Mouse (Mus musculus) heart, embryonic 16.5 days (tissue): ENCODE data around the gene Dtymk. TPM values are rescaled to one million over a fixed set of nuclear protein-coding genes. Genes with fewer than 3 reads are reported as not detected.
A peak's percentile ranks its signal among the peaks of the same experiment; 100 is the strongest.

ENCODE experiments used
- ATAC-seq: fragments of 200-750 bp; cut with Nextera tagmentation; replicated peaks from 2 replicates; pipeline ENCODE4 v1.8.0; 2017; ENCODE audit warnings: moderate number of reproducible peaks; ENCODE audit not compliant: insufficient read depth, low FRiP score; ENCODE audit errors: extremely low read depth
- H3K27ac ChIP-seq: fragments of 300-500 bp; sonication (generic); 2 replicates; pipeline ENCODE4 v1.5.1; 2014; ENCODE audit warnings: mild to moderate bottlenecking, low read length, control low read depth, moderate library complexity
- H3K27me3 ChIP-seq: fragments of 300-500 bp; sonication (generic); 2 replicates; pipeline ENCODE4 v1.6.1; 2014; ENCODE audit warnings: low read length, mixed read lengths; ENCODE audit not compliant: control insufficient read depth, insufficient read depth
- H3K36me3 ChIP-seq: fragments of 300-500 bp; sonication (generic); 2 replicates; pipeline ENCODE4 v1.6.1; 2014; ENCODE audit not compliant: control insufficient read depth, insufficient read depth
- H3K4me1 ChIP-seq: fragments of 300-500 bp; sonication (generic); 2 replicates; pipeline ENCODE4 v1.6.1; 2014; ENCODE audit warnings: low read length, mixed read lengths; ENCODE audit not compliant: control insufficient read depth, insufficient read depth
- H3K4me2 ChIP-seq: fragments of 300-500 bp; sonication (generic); 2 replicates; pipeline ENCODE4 v1.6.1; 2014; ENCODE audit warnings: low read depth, mild to moderate bottlenecking, control low read depth, low read length
- H3K4me3 ChIP-seq: fragments of 300-500 bp; sonication (generic); 2 replicates; pipeline ENCODE4 v1.5.1; 2014; ENCODE audit warnings: mild to moderate bottlenecking, control low read depth, low read length
- H3K9ac ChIP-seq: fragments of 300-500 bp; sonication (generic); 2 replicates; pipeline ENCODE4 v1.6.1; 2014; ENCODE audit warnings: low read length, control low read depth
- H3K9me3 ChIP-seq: fragments of 300-500 bp; sonication (generic); replicated peaks from 2 replicates; pipeline ENCODE4 v1.6.1; 2016; ENCODE audit warnings: low read length; ENCODE audit not compliant: control insufficient read depth
- WGBS: fragments of 180-500 bp; shearing (Covaris S2); extraction: QIAGEN DNeasy Blood & Tissue Kit; methylation state at CpG from one replicate; pipeline ENCODE4 v1.1.7; 2014; 5-methylcytosine and 5-hydroxymethylcytosine counted together
- polyA plus RNA-seq: library from polyadenylated mRNA; unstranded; fragments of >200 nt; fragmentation: Nextera tagmentation; extraction: Ambion mirVana; gene quantifications from 2 replicates; pipeline ENCODE4 v1.2.1, GENCODE M21; 2015

Gene Dtymk
- polyA plus RNA-seq, 1 experiment from 2014 or later, result 172 TPM

DNA sequence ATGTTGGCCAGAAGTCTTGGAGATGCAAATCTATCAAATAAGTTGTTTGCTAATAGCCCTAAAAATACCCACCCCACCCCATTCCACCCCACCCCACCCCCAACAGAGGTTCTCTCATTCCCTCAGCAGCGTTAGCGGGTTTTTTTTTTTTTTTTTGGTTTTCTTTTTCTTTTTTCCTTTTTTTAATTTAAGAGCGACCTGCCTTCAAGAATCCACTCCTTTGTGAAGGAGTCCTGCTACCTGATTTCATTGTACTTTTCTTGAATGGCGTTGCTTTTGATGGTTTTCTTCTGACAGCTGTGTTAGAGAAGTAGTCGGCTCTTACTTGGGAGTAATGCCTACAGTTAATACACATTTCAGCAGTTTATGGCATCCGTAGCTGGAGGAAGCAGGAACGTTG, 46.1 kb downstream of the Dtymk start:
- H3K4me2 ChIP-seq, result peak overlapping the region; percentile 84
- peak overlapping the region; percentile 93 for H3K4me3 ChIP-seq
- 24% methylated on average over 7 of the region's 7 CpGs for WGBS
- peaks cover under 1% of the 10 kb centered on the region for H3K36me3 ChIP-seq
- no peak overlapping the region; the same call in 1 of the 2 replicates for H3K27ac ChIP-seq
- ATAC-seq, result no peak
- H3K9me3 ChIP-seq, result no peaks in the 10 kb centered on the region
- H3K4me1 ChIP-seq, result peaks cover 12% of the 10 kb centered on the region
- no peaks in the 10 kb centered on the region for H3K27me3 ChIP-seq
- peak overlapping the region; percentile 96 for H3K9ac ChIP-seq

GRCm38 (mm10) chr1:93755291-93755610, 46.5 kb downstream of the Dtymk start:
- no peak for ATAC-seq

DNA sequence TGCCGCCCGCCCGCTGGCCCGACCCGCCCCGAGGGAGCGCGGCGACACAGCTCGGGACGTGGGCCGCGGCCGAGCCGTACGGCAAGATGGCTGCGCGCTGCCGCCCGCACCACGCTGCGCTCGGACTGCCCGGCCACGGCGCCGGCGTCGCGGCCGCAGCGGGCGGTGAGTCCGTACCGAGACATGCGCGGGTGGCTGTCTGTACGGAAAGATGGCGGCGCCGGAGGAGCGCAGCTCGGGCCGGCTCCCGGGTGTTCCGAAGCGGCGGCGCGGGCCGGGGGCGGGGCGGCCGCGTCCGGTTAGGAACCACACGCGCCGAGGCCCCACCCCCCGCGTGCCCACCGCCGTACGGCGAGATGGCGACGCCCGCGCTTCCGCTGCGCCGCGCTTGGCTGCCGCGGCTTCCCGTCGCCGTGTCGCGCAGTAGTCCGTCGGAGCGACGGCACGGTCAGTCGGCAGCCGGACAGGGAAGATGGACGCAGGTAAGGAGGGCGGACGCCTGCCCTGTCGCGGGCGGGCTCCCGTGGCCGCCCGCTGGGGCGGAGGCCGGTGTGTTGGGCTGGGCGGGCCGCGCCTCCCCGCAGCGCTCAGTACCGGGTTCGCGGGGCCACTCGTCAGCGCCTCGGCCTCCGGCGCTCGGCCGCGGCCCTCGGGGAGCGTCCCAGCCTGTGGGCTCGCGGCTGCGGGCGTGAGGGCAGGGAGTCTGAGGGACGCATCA, 47.0 kb downstream of the Dtymk start, which contains the start of gene Thap4:
Gene Thap4, minus strand, starts transcription at position 292 of the 718 bp plus-strand sequence.
- no peaks in the 10 kb centered on the region for H3K27me3 ChIP-seq
- peak; percentile 91 for ATAC-seq
- peaks cover 9% of the 10 kb centered on the region for H3K36me3 ChIP-seq
- H3K4me2 ChIP-seq, result peak within 1 kb of the TSS; percentile 90
- H3K4me3 ChIP-seq, result peak within 1 kb of the TSS; percentile 93
- H3K4me1 ChIP-seq, result peaks cover 12% of the 10 kb centered on the region
- H3K27ac ChIP-seq, result peak within 1 kb of the TSS; percentile 92
- under 1% methylated on average over 100 of the region's 121 CpGs for WGBS
- peak within 1 kb of the TSS; percentile 96 for H3K9ac ChIP-seq
- no peaks in the 10 kb centered on the region for H3K9me3 ChIP-seq

More at GRCm38 (mm10) chr1:93755291-93755610, 46.5 kb downstream of the Dtymk start:
- no peaks in the 10 kb centered on the region for H3K27me3 ChIP-seq
- peak overlapping the region; percentile 93 for H3K4me3 ChIP-seq
- no peaks in the 10 kb centered on the region for H3K9me3 ChIP-seq
- under 1% methylated on average over 13 of the region's 13 CpGs for WGBS
- H3K36me3 ChIP-seq, result peaks cover 4% of the 10 kb centered on the region
- H3K9ac ChIP-seq, result peak overlapping the region; percentile 96
- peaks cover 12% of the 10 kb centered on the region for H3K4me1 ChIP-seq
- H3K4me2 ChIP-seq, result peak overlapping the region; percentile 84
- H3K27ac ChIP-seq, result peak overlapping the region; percentile 92

- Histone ChIP-seq H3K4me1 (peaks cover 12% of the 10 kb centered on the region), H3K36me3 (peaks cover 16% of the 10 kb centered on the region), H3K27ac (peak overlapping the region; percentile 92), H3K9me3 (no peaks in the 10 kb centered on the region), H3K9ac (peak overlapping the region; percentile 96), H3K27me3 (no peaks in the 10 kb centered on the region), H3K4me3 (peak overlapping the region; percentile 93), H3K4me2 (peak overlapping the region; percentile 90)
- peak; percentile 38 for ATAC-seq
- WGBS, result under 1% methylated on average over 59 of the region's 59 CpGs
These were observed 47.7 kb downstream of the Dtymk start for GRCm38 (mm10) chr1:93753911-93754572.

- no peak within 1 kb of the TSS for H3K4me3 ChIP-seq
- H3K4me1 ChIP-seq, result peaks cover 14% of the 10 kb centered on the region
- no peak within 1 kb of the TSS for H3K9ac ChIP-seq
- H3K27me3 ChIP-seq, result no peaks in the 10 kb centered on the region
- H3K4me2 ChIP-seq, result no peak within 1 kb of the TSS
- no peak within 1 kb of the TSS for H3K27ac ChIP-seq
- no peaks in the 10 kb centered on the region for H3K9me3 ChIP-seq
- WGBS, result 83% methylated on average over 6 of the region's 6 CpGs
- H3K36me3 ChIP-seq, result peaks cover 16% of the 10 kb centered on the region
- ATAC-seq, result no peak
These were observed 50.4 kb downstream of the Dtymk start, which contains the start of gene Atg4b for GRCm38 (mm10) chr1:93751290-93751689. Gene Atg4b (plus strand): TSS chr1:93751500.

DNA sequence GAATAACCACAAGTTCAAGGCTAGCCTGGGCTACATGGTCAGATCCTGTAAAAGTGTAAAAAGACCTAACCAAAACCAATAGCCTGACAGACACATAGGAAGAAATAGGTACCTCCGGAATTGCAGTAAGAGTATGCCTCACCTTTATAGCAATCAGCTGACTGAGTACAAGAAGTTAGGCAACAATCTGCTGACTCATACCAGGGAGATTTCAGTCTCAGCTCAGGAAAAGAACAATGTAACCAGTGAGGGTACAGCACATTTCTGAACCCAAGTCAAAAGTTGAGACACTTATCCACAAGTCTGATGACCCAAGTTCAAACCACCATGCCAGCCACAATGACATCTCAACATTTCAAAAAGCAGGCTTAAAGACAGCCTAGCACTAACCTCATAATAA, 53.2 kb downstream of the Dtymk start:
- H3K4me3 ChIP-seq, result no peak overlapping the region
- H3K27me3 ChIP-seq, result no peaks in the 10 kb centered on the region
- H3K4me2 ChIP-seq, result no peak overlapping the region
- H3K9ac ChIP-seq, result no peak overlapping the region
- H3K36me3 ChIP-seq, result peaks cover 16% of the 10 kb centered on the region
- H3K27ac ChIP-seq, result no peak overlapping the region
- ATAC-seq, result no peak
- no peaks in the 10 kb centered on the region for H3K9me3 ChIP-seq
- peaks cover 10% of the 10 kb centered on the region for H3K4me1 ChIP-seq
- WGBS, result 94% methylated on average over 1 of the region's 1 CpGs

DNA sequence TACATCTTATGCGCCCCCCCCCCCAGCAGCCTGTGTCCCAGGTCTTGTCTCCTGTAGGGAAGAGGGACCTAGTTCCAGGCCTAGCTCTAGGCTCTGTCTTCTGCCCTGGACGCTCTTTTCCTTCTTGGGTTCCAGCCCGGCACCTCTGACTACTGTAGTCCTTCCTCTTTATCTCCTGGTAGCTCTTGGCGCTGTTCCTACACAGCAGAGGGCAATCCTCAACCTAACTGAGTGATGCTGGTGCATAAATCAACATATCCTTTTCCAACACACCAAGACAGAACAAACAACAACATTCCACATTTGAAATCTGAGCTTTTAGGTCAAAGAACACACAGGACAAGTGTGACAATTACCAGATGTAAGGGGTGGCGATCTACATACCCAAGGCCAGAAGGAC, 55.6 kb downstream of the Dtymk start:
- H3K4me1 ChIP-seq, result peaks cover 15% of the 10 kb centered on the region
- 55% methylated on average over 5 of the region's 5 CpGs for WGBS
- H3K9me3 ChIP-seq, result no peaks in the 10 kb centered on the region
- no peak for ATAC-seq
- no peaks in the 10 kb centered on the region for H3K27me3 ChIP-seq
- no peak overlapping the region for H3K4me2 ChIP-seq
- no peak overlapping the region for H3K9ac ChIP-seq
- H3K27ac ChIP-seq, result no peak overlapping the region
- H3K36me3 ChIP-seq, result peaks cover 16% of the 10 kb centered on the region
- H3K4me3 ChIP-seq, result no peak overlapping the region

DNA sequence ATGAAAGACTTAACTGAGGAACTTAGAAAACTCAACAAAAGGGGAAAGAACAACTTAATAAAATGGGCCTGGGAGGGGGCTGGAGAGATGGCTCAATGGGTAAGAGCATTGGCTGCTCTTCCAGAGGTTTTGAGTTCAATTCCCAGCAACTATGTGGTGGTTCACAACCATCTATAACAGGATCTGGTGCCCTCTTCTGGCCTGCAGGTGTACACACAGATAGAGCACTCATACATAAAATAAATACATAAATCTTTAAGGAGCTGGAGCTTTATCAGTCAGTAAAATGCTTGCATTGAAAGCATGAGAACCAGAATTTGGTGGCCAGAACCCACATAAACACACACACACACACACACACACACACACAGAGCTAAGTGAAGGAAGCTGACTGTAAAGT, 58.8 kb downstream of the Dtymk start:
- peaks cover 15% of the 10 kb centered on the region for H3K4me1 ChIP-seq
- no peak overlapping the region for H3K4me2 ChIP-seq
- H3K27ac ChIP-seq, result no peak overlapping the region
- no peak for ATAC-seq
- no peaks in the 10 kb centered on the region for H3K36me3 ChIP-seq
- H3K9ac ChIP-seq, result no peak overlapping the region
- H3K4me3 ChIP-seq, result no peak overlapping the region
- H3K9me3 ChIP-seq, result no peaks in the 10 kb centered on the region
- H3K27me3 ChIP-seq, result no peaks in the 10 kb centered on the region
